Mouse (Mus musculus) liver, embryonic 12.5 days (tissue): ENCODE data around the gene Sult1b1. TPM values are rescaled to one million over a fixed set of nuclear protein-coding genes. Genes with fewer than 3 reads are reported as not detected.
"Not testable (repeated sequence)": the region's sequence is repeated elsewhere in the genome, so short reads cannot be mapped to it uniquely, and the experiment has no call there.

ENCODE experiments used
- ATAC-seq: fragments of 200-750 bp; cut with Nextera tagmentation; 2 replicates; pipeline ENCODE4 v1.8.0; 2017; ENCODE audit warnings: moderate number of reproducible peaks, mild to moderate bottlenecking, moderate library complexity
- H3K27ac ChIP-seq: fragments of 300-500 bp; sonication (generic); 2 replicates; pipeline ENCODE4 v1.5.1; 2016; ENCODE audit warnings: mild to moderate bottlenecking
- H3K27me3 ChIP-seq: fragments of 300-500 bp; sonication (generic); replicated peaks from 2 replicates; pipeline ENCODE4 v1.6.1; 2016; ENCODE audit warnings: mild to moderate bottlenecking, moderate library complexity
- H3K36me3 ChIP-seq: fragments of 300-500 bp; sonication (generic); 2 replicates; pipeline ENCODE4 v1.6.1; 2016; ENCODE audit warnings: mild to moderate bottlenecking, moderate library complexity
- H3K4me1 ChIP-seq: fragments of 300-500 bp; sonication (generic); 2 replicates; pipeline ENCODE4 v1.6.1; 2016
- H3K4me2 ChIP-seq: fragments of 300-500 bp; sonication (generic); 2 replicates; pipeline ENCODE4 v1.6.1; 2016; ENCODE audit warnings: mild to moderate bottlenecking, moderate library complexity
- H3K4me3 ChIP-seq: fragments of 300-500 bp; sonication (generic); 2 replicates; pipeline ENCODE4 v1.5.1; 2016; ENCODE audit warnings: mild to moderate bottlenecking, moderate library complexity
- H3K9ac ChIP-seq: fragments of 300-500 bp; sonication (generic); 2 replicates; pipeline ENCODE4 v1.6.1; 2016; ENCODE audit warnings: mild to moderate bottlenecking, moderate library complexity
- H3K9me3 ChIP-seq: fragments of 300-500 bp; sonication (generic); replicated peaks from 2 replicates; pipeline ENCODE4 v1.6.1; 2016; ENCODE audit warnings: mild to moderate bottlenecking, moderate library complexity
- WGBS: fragments of 180-500 bp; shearing (Covaris S2); methylation state at CpG from one replicate; pipeline ENCODE4 v1.1.7; 2016; ENCODE audit not compliant: insufficient replicate concordance; 5-methylcytosine and 5-hydroxymethylcytosine counted together
- polyA plus RNA-seq: library from polyadenylated mRNA; unstranded; fragments of >200 nt; fragmentation: Nextera tagmentation; extraction: Ambion mirVana; gene quantifications from 2 replicates; pipeline ENCODE4 v1.2.1, GENCODE M21; 2016

Sult1b1 gene
- polyA plus RNA-seq, 1 experiment from 2014 or later = 0.64 TPM

DNA sequence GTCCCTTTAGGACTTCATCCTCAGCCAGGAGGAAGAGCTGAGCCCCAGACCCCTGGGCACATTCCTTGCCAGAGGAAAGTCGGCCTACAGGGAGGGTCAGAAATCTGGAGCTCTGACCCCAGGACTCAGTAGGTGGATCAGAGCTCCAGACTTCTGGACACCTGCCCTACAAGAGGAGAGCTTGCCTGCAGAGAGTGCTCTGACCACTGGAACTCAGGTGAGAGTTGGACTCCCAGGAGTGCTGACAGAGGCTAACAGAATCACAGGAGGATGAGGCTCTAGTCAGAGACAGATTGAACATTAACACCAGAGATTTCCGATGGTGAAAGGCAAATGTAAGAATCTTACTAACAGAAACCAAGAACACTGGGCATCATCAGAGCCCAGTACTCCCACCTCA is 14.4 kb downstream of the Sult1b1 start:
- H3K27ac ChIP-seq, H3K4me2 ChIP-seq, ATAC-seq, H3K9me3 ChIP-seq, H3K36me3 ChIP-seq, H3K9ac ChIP-seq, H3K4me1 ChIP-seq, H3K4me3 ChIP-seq, H3K27me3 ChIP-seq: not testable (repeated sequence)
- WGBS = 70% methylated on average over 2 of the region's 2 CpGs

- no peak for ATAC-seq
- Histone ChIP-seq H3K4me3 (no peak overlapping the region), H3K9me3 (no peaks in the 10 kb centered on the region), H3K27me3 (no peaks in the 10 kb centered on the region), H3K36me3 (no peaks in the 10 kb centered on the region), H3K4me2 (no peak overlapping the region), H3K9ac (no peak overlapping the region), H3K27ac (no peak overlapping the region), H3K4me1 (no peaks in the 10 kb centered on the region)
- 56% methylated on average over 4 of the region's 4 CpGs for WGBS
These were observed 32.1 kb downstream of the Sult1b1 start for GRCm38 (mm10) chr5:87505776-87506458.

DNA sequence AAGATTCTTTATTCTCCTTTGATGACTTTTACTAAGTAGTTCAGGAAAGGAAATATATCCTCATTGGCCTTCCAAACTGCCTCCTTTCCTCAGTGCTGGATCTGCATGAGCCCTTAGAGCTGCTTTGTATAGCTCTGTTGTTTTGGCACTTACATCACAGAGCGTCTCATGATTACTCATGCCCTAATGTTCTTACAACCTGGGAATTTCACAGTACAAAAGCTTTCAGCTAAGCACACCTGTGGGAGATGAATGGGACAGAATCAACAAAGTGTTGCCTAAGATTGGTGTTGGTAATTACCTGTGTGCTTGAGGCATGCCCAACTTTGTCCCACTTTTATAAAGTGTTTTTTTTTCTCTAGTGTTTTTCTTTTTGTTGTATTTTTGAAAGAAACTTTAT is 35.3 kb downstream of the Sult1b1 start:
- H3K9ac ChIP-seq = no peak overlapping the region
- H3K4me3 ChIP-seq = no peak overlapping the region
- no peak overlapping the region for H3K4me2 ChIP-seq
- no peaks in the 10 kb centered on the region for H3K27me3 ChIP-seq
- H3K36me3 ChIP-seq = no peaks in the 10 kb centered on the region
- no peak for ATAC-seq
- no peak overlapping the region for H3K27ac ChIP-seq
- 55% methylated on average over 1 of the region's 1 CpGs for WGBS
- no peaks in the 10 kb centered on the region for H3K4me1 ChIP-seq
- H3K9me3 ChIP-seq = no peaks in the 10 kb centered on the region

DNA sequence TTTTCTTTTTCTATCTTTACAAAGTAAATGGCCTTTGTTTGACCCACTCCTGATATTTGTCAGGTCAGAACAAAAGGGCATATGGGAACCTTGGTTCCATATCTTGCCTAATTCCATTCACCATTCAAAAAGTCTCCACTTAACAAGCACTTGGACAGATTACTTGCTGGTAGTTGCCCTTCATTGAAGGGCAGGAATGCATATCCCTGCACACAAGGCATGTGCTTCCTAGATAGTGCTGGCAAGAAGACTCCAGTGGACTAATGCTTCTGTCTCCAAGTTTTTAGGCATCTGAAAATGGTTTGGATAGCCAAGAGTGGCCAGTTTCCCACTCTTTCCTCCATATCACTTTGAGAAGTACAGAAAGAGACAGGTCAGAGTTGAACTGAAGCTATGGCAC is 38.7 kb downstream of the Sult1b1 start:
- no peaks in the 10 kb centered on the region for H3K4me1 ChIP-seq
- ATAC-seq = no peak
- no peak overlapping the region for H3K4me3 ChIP-seq
- no peak overlapping the region for H3K9ac ChIP-seq
- H3K27me3 ChIP-seq = no peaks in the 10 kb centered on the region
- H3K9me3 ChIP-seq = no peaks in the 10 kb centered on the region
- no peak overlapping the region for H3K4me2 ChIP-seq
- no peak overlapping the region for H3K27ac ChIP-seq
- H3K36me3 ChIP-seq = no peaks in the 10 kb centered on the region

DNA sequence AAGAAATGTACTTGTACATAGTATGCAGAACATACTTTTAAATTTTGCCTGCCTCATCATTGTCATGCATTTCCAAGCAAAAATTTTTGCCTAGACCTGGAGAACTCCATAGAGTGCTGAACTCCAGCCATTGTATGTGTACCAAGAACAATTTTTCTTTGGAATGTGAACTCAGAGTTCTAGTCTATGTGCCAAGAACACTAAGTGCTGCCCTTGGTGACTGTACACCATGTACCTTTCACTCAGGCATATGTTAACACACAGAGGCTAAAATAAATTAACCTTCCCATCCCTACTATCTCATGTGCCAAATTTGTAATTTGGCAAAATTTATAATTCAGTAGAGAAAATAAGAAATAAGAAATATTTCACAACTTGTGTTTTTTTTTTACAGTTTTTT is 39.1 kb downstream of the Sult1b1 start:
- H3K4me3 ChIP-seq = no peak overlapping the region
- H3K9ac ChIP-seq = no peak overlapping the region
- no peak for ATAC-seq

GRCm38 (mm10) chr5:87490771-87491170 is 47.2 kb downstream of the Sult1b1 start, which contains the start of gene Ugt2a1:
Gene Ugt2a1 (minus strand): TSS chr5:87490871.
- ATAC-seq = no peak
- no peak within 1 kb of the TSS for H3K9ac ChIP-seq
- no peaks in the 10 kb centered on the region for H3K36me3 ChIP-seq
- no peak within 1 kb of the TSS for H3K4me2 ChIP-seq
- no peak within 1 kb of the TSS for H3K27ac ChIP-seq
- H3K27me3 ChIP-seq = no peaks in the 10 kb centered on the region
- no peaks in the 10 kb centered on the region for H3K4me1 ChIP-seq
- no peaks in the 10 kb centered on the region for H3K9me3 ChIP-seq
- 69% methylated on average over 1 of the region's 1 CpGs for WGBS
- no peak within 1 kb of the TSS for H3K4me3 ChIP-seq

More for the DNA sequence above, 39.1 kb downstream of the Sult1b1 start:
- H3K4me2 ChIP-seq = no peak overlapping the region
- no peaks in the 10 kb centered on the region for H3K9me3 ChIP-seq
- H3K27ac ChIP-seq = no peak overlapping the region
- no peaks in the 10 kb centered on the region for H3K36me3 ChIP-seq
- no peaks in the 10 kb centered on the region for H3K27me3 ChIP-seq
- H3K4me1 ChIP-seq = no peaks in the 10 kb centered on the region

DNA sequence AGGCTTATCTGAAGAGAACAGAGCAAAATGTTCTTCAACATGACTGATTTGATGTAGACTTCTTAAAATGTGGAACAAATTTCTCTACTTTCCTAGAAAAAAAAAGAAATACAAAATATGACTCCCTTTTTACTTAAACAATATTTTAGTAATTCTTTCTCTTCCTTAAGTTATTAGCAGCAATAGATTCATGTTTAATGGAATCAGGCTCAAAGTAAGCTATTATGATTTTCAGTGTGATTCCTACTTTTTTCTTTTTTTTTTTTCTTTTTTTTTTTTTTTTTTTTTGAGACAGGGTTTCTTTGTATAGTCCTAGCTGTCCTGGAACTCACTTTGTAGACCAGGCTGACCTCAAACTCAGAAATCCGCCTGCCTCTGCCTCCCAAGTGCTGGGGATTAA is 51.3 kb downstream of the Sult1b1 start, which contains the start of gene Gm43638:
Gene Gm43638 (minus strand): TSS at position 101 of the 400 bp plus-strand sequence.
- H3K9me3 ChIP-seq, H3K36me3 ChIP-seq, H3K27me3 ChIP-seq, H3K4me3 ChIP-seq, H3K4me1 ChIP-seq, ATAC-seq, H3K4me2 ChIP-seq, H3K27ac ChIP-seq, H3K9ac ChIP-seq: not testable (repeated sequence)
- WGBS = 44% methylated on average over 1 of the region's 1 CpGs

- Histone ChIP-seq H3K36me3 (no peaks in the 10 kb centered on the region), H3K9ac (no peak within 1 kb of the TSS), H3K27me3 (no peaks in the 10 kb centered on the region), H3K27ac (no peak within 1 kb of the TSS), H3K4me2 (no peak within 1 kb of the TSS), H3K4me3 (no peak within 1 kb of the TSS), H3K9me3 (no peaks in the 10 kb centered on the region), H3K4me1 (no peaks in the 10 kb centered on the region)
- 57% methylated on average over 5 of the region's 5 CpGs for WGBS
- no peak for ATAC-seq
These were observed 55.8 kb downstream of the Sult1b1 start, which contains the start of gene Ugt2a2 for GRCm38 (mm10) chr5:87482160-87482559. Gene Ugt2a2 (minus strand): TSS chr5:87482260.

Other genes with a start within 250 kb of the Sult1b1 start
- not detected in 2 replicates for gene Ugt2a3, start 201.0 kb downstream of the Sult1b1 start, polyA plus RNA-seq
- not detected in 2 replicates for gene Ugt2b38, start 114.0 kb downstream of the Sult1b1 start, polyA plus RNA-seq
- gene Ugt2a2, start 55.9 kb downstream of the Sult1b1 start, polyA plus RNA-seq = not detected in 2 replicates
- not detected in 2 replicates for gene Gm43638, start 51.4 kb downstream of the Sult1b1 start, polyA plus RNA-seq
- not detected in 2 replicates for gene Ugt2a1, start 47.3 kb downstream of the Sult1b1 start, polyA plus RNA-seq
- 0.89 and 1.0 TPM in 2 replicates for gene Sult1d1, start 30.8 kb upstream of the Sult1b1 start, polyA plus RNA-seq
- gene Sult1e1, start 53.4 kb upstream of the Sult1b1 start, polyA plus RNA-seq = not detected in 2 replicates
- gene Csn1s1, start 128.0 kb upstream of the Sult1b1 start, polyA plus RNA-seq = not detected in 2 replicates
- not detected in 2 replicates for gene Csn2, start 161.4 kb upstream of the Sult1b1 start, polyA plus RNA-seq
- not detected in 2 replicates for gene Csn1s2a, start 236.4 kb upstream of the Sult1b1 start, polyA plus RNA-seq